Mouse (Mus musculus): ENCODE measurements around the gene Ppp6r2. TPM values are rescaled to one million over a fixed set of nuclear protein-coding genes. Genes with fewer than 3 reads are reported as not detected.

Ppp6r2 gene
- total RNA-seq, 2 experiments from 2014 or later: 53.8 to 57.6 TPM

DNA sequence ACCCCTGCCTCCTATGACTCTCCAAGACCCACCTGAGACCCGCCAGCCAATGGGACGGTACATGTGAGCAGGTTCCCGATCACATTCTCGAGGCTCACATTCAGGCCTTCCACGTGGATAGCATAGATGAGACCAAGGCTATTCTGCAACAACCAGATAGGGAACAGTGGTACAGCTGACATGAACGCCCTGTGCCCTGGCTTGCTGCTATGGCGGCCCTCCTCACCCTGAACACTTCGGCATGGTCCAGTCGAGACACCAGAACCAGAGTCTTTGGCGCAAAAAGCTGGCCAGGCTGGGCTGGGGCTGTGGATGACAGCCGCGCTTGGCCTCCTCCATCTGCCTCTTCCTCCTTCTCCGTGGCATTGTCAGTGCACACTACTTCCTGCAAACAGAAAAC lies 96.1 kb downstream of the Ppp6r2 start:
- no peak for DNase-seq (ENCODE audit: low spot score in 2 of 2)

- DNase-seq (ENCODE audit: low spot score in 2 of 2): no peak
Observed at GRCm38 (mm10) chr15:89308406-89309139, 97.2 kb downstream of the Ppp6r2 start.

DNA sequence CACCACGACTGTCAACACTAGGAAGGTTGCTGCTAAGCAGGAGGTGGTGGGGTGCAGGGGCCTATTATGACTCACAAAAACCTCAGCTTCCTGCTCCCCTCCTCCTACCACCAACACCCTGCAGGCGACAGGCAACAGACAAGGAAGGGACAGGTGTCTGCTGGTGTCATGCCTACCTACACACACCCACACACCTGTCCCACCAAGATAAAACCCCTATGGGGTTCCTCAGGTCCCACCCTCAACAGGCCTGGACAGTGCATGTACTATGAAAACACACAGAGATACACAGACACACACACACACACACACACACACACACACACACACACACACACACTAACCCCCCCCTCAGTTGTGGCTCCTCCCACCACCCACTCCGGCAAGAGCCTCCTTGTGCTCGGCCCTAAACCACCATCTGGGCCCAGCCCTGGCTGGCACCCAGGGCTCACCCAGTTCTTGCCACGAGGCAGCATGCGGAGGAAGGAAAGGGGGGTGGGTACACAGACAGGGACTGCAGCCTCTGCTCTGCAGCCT lies 98.7 kb downstream of the Ppp6r2 start:
- no peak for DNase-seq (ENCODE audit: low spot score in 2 of 2)

- no peak for DNase-seq (ENCODE audit: low spot score in 2 of 2)
Observed at GRCm38 (mm10) chr15:89313359-89313758, 102.0 kb downstream of the Ppp6r2 start.

- DNase-seq (ENCODE audit: low spot score in 2 of 2): no peak
Observed at GRCm38 (mm10) chr15:89314107-89314506, 102.8 kb downstream of the Ppp6r2 start.

- DNase-seq (ENCODE audit: low spot score in 2 of 2): no peak
Observed at GRCm38 (mm10) chr15:89314511-89315189, 103.3 kb downstream of the Ppp6r2 start.

DNA sequence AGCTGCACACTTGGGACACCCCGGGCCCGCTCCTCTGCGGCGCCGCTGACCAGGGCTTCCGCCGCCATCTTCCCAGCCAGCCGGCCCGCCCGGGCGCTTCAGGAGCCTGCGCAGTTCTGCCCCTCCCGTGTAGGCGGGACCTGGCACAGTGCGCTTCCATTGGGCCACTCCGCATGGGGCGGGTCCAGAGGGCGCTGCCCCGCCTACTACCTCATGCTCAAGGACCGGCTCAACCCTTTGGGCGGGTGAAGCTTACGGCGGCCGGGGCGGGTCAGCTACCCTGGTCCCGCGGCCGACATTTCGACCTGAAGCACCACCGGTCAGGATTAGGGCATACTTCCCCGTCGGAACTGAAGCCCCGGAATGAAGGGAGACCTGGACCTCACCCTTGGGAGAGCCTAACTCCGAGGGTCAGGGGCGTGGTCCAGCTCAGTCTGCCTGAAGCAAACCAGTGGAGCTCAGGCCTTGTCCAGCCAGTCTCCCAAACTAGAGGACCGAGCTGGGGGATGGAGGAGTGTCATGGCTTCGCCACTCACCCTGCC lies 103.9 kb downstream of the Ppp6r2 start, which contains the start of gene Sbf1:
Sbf1 (minus strand) TSS at position 122 of the 542 bp plus-strand sequence.
- peak; percentile 89 to 97 for DNase-seq (ENCODE audit: low spot score in 2 of 2)

- no peak for DNase-seq (ENCODE audit: low spot score in 2 of 2)
Observed at GRCm38 (mm10) chr15:89316146-89316545, 104.8 kb downstream of the Ppp6r2 start.

DNA sequence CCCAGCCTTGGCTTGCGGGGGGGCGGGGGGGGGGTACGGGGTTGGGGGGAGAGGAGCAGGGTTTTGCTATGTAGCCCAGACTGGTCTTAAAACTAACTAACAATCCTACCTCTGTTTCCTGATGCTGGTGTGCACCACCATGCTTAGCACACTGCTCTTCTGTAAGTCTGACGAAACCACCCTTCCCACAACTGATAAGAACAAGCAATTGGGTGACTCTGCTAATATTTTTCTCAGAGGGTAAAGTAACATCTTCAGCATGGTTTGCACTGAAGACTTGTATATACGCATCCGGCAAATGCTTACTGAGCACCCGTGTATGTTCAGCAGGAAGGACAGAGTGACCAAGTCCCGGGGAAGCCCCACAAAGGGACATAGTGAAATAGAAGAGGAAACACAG lies 109.9 kb downstream of the Ppp6r2 start:
- no peak for DNase-seq (ENCODE audit: low spot score in 2 of 2)

DNA sequence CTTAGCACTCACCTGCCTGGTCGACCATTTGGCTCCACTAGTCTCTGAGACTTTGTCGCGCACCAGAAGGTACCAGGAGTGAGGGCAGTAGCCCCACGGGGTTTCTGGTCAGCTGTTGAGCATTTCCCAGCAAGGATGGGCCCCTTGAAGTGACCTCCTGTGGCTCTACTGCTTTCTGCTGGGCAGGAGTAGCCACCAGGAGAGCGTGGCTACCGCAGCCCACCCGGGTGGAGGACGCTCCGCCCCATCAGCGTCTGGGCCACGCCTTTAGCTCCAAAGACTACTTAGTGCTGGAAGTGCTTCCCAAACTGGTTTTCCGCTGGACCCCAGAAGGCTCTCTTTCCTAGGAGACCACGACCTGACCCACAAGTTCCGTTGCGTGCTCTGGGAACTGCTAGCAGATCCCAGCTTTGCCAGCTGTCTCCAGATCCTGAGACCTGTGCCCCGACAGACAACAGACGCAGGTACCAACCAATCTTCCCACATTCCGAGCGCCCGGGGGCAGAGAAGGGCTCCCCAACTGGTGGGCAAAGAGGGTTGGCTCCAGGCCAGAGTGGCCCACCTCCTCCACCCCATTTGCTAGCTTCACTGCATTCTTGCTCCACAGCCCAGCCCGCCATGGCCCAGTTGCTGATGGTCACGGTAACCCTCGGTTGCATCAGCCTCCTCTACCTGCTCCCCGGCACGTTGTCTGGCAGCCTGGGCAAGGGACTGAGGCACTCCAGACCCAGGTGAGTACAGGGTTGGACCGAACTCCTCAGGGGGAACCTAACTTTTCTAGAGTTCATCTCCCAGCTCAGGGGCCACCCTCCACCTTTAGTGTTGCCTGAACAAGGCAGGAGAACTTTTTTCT lies 111.5 kb downstream of the Ppp6r2 start, which contains the start of gene Adm2:
Adm2 (plus strand) TSS at position 51 of the 853 bp plus-strand sequence.
- no peak for DNase-seq (ENCODE audit: low spot score in 2 of 2)

- DNase-seq (ENCODE audit: low spot score in 2 of 2): no peak
Observed at GRCm38 (mm10) chr15:89323656-89324055, 112.3 kb downstream of the Ppp6r2 start.

DNA sequence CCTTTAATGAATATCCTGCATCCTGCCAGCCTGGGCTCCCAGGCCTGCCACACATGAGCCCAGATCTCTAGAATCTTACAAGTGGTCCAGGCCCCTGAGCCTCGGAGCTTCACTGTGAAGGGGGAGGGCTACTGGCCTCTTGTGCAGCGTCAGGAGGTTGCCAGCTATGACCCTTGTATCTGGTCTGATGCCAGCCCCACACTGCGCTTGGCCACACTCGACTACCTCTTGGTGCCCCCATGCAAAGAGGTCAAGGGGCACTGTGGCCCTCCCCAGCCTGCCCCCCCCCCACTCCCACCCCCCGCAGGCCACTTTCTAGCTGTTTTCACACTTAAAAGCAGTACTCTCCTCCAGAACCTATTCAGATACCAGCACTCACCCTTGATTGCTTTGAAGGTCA lies 115.1 kb downstream of the Ppp6r2 start:
- no peak for DNase-seq (ENCODE audit: low spot score in 2 of 2)

DNA sequence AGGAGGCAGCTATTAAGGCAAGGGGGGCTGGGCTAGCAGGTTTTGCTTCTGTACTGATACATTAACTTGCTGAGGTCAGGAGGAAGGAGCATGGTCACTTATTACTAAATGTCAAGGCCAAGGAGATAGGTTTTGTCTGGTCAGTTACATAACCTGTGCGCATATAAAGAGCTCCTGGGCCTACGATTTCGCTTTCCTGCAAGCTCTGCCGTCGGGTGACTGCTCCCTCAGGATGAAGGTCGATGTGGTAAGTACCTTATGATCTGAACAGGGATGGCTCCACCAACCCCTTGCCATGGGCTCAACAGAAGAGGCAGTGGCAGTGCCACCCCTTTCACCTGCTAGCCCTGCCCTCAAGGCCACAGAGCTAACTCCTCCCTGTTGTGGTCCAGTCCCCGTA lies 122.9 kb downstream of the Ppp6r2 start, which contains the start of gene Miox:
Miox (plus strand) TSS at position 128 of the 400 bp plus-strand sequence.
- no peak for DNase-seq (ENCODE audit: low spot score in 2 of 2)

DNA sequence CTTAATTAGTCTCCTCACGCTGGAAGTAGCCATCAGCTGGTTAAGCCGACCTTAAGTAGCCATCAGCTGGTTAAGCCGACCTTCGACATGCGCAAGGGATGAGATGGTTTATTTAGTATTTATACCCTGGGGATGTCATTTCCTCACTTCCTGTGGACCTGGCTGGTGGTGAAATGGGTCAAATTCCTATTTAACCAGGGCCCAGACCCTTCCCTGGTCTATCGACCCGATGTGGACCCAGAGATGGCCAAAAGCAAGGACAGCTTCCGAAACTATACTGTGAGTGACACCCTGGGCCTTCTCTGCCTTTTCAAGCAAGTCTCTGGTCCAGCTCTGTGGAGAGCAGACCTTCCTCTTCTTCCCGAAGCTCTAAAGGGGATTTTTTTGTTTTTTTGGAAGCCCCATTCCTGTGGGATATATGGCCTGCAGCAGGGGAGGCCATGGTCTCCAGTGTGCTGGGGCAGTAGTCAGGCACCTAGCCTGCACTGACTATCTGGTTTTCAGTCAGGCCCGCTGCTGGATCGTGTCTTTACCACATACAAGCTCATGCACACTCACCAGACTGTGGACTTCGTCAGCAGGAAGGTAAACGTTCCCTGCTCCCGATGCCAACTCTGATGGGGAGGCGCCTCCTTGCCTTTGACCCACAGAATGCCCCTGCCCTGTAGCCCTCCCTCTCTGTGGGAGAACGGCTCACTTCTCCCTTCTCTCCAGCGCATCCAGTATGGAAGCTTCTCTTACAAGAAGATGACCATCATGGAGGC lies 123.6 kb downstream of the Ppp6r2 start:
- no peak for DNase-seq (ENCODE audit: low spot score in 2 of 2)

GRCm38 (mm10) chr15:89336422-89336821 lies 125.1 kb downstream of the Ppp6r2 start:
- DNase-seq (ENCODE audit: low spot score in 2 of 2): no peak

Small RNA genes lying within 50 kb of the gene (microRNA-seq; reads per million reads assigned to microRNA genes)
- gene Mir6958 (1.1 reads per million), gene Mir6959 (0.79 reads per million), gene Mir7118 (not detected)

Other genes starting within 250 kb of the Ppp6r2 start
- under 1 TPM in 1 of 2 experiments, not detected in 1; 0.17 TPM for gene Mlc1, start 232.5 kb upstream of the Ppp6r2 start, total RNA-seq (2021)
- gene Mov10l1, start 228.6 kb upstream of the Ppp6r2 start, total RNA-seq (2021): under 1 TPM in 1 of 2 experiments, not detected in 1; 0.53 TPM
- gene Panx2, start 151.8 kb upstream of the Ppp6r2 start, total RNA-seq (2021): 1 to 10 TPM; 3.4 to 3.5 TPM
- gene Trabd, start 136.4 kb upstream of the Ppp6r2 start, total RNA-seq (2021): 10 to 100 TPM; 45.5 to 45.6 TPM
- 10 to 100 TPM; 30.7 to 35.0 TPM for gene Selenoo, start 122.5 kb upstream of the Ppp6r2 start, total RNA-seq (2021)
- 10 to 100 TPM; 20.1 to 24.8 TPM for gene Tubgcp6, start 88.4 kb upstream of the Ppp6r2 start, total RNA-seq (2021)
- 10 to 100 TPM; 19.8 TPM for gene Hdac10, start 82.9 kb upstream of the Ppp6r2 start, total RNA-seq (2021)
- 10 to 100 TPM; 13.9 to 16.2 TPM for gene Mapk12, start 70.8 kb upstream of the Ppp6r2 start, total RNA-seq (2021)
- gene Mapk11, start 61.9 kb upstream of the Ppp6r2 start, total RNA-seq (2021): 1 to 10 TPM; 6.9 to 8.6 TPM
- 100 to 1,000 TPM; 167 to 207 TPM for gene Plxnb2, start 30.8 kb upstream of the Ppp6r2 start, total RNA-seq (2021)
- gene Dennd6b, start 15.1 kb upstream of the Ppp6r2 start, total RNA-seq (2021): 10 to 100 TPM; 11.5 to 13.0 TPM
- gene Sbf1, start 103.8 kb downstream of the Ppp6r2 start, total RNA-seq (2021): 100 to 1,000 TPM; 108 to 111 TPM
- gene Adm2, start 111.2 kb downstream of the Ppp6r2 start, total RNA-seq (2021): under 1 TPM in 1 of 2 experiments, not detected in 1; 0.53 TPM
- 10 to 100 TPM in 1 of 2 experiments, 1 to 10 TPM in 1; 6.0 to 90.1 TPM for gene Miox, start 122.8 kb downstream of the Ppp6r2 start, total RNA-seq (2021)
- 10 to 100 TPM; 59.3 to 59.5 TPM for gene Lmf2, start 144.1 kb downstream of the Ppp6r2 start, total RNA-seq (2021)
- 100 to 1,000 TPM; 126 to 133 TPM for gene Ncaph2, start 144.2 kb downstream of the Ppp6r2 start, total RNA-seq (2021)
- 10 to 100 TPM; 20.2 to 22.5 TPM for gene Sco2, start 162.3 kb downstream of the Ppp6r2 start, total RNA-seq (2021)
- 1 to 10 TPM in 1 of 2 experiments, under 1 TPM in 1; 0.87 to 1.9 TPM for gene Tymp, start 165.5 kb downstream of the Ppp6r2 start, total RNA-seq (2021)
- 1 to 10 TPM in 1 of 2 experiments, under 1 TPM in 1; 0.34 to 1.5 TPM for gene Odf3b, start 167.7 kb downstream of the Ppp6r2 start, total RNA-seq (2021)
- not detected for gene Klhdc7b, start 173.4 kb downstream of the Ppp6r2 start, total RNA-seq (2021)
- not detected for gene Syce3, start 198.9 kb downstream of the Ppp6r2 start, total RNA-seq (2021)
- gene Cpt1b, start 214.3 kb downstream of the Ppp6r2 start, total RNA-seq (2021): 100 to 1,000 TPM in 1 of 2 experiments, 10 to 100 TPM in 1; 95.7 to 128 TPM
- 1 to 10 TPM; 2.5 to 3.0 TPM for gene C730034F03Rik, start 218.0 kb downstream of the Ppp6r2 start, total RNA-seq (2021)
- gene Gm44502, start 218.1 kb downstream of the Ppp6r2 start, total RNA-seq (2021): 1 to 10 TPM in 1 of 2 experiments, under 1 TPM in 1; 0.84 to 1.9 TPM
- 10 to 100 TPM; 87.1 to 87.7 TPM for gene Chkb, start 218.4 kb downstream of the Ppp6r2 start, total RNA-seq (2021)
- 10 to 100 TPM; 20.4 to 22.1 TPM for gene Mapk8ip2, start 242.4 kb downstream of the Ppp6r2 start, total RNA-seq (2021)